Mouse (Mus musculus) forebrain, embryonic 15.5 days (tissue): ENCODE results near the gene Gm6408. TPM values are rescaled to one million over a fixed set of nuclear protein-coding genes. Genes with fewer than 3 reads are reported as not detected.
"Not testable (repeated sequence)": the region's sequence is repeated elsewhere in the genome, so short reads cannot be mapped to it uniquely, and the experiment has no call there.

Source experiments
- ATAC-seq: fragments of 200-750 bp; cut with Nextera tagmentation; replicated peaks from 2 replicates; pipeline ENCODE4 v1.8.0; 2017; ENCODE audit warnings: mild to moderate bottlenecking, moderate TSS enrichment, moderate library complexity
- H3K27ac ChIP-seq: fragments of 300-500 bp; sonication (generic); replicated peaks from 2 replicates; pipeline ENCODE4 v1.5.1; 2015; ENCODE audit warnings: mild to moderate bottlenecking, inconsistent platforms
- H3K27me3 ChIP-seq: fragments of 300-500 bp; sonication (generic); 2 replicates; pipeline ENCODE4 v1.6.1; 2015; ENCODE audit warnings: inconsistent platforms
- H3K36me3 ChIP-seq: fragments of 300-500 bp; sonication (generic); 2 replicates; pipeline ENCODE4 v1.6.1; 2015; ENCODE audit warnings: mild to moderate bottlenecking, inconsistent platforms
- H3K4me1 ChIP-seq: fragments of 300-500 bp; sonication (generic); 2 replicates; pipeline ENCODE4 v1.6.1; 2015; ENCODE audit warnings: inconsistent platforms
- H3K4me2 ChIP-seq: fragments of 300-500 bp; sonication (generic); replicated peaks from 2 replicates; pipeline ENCODE4 v1.6.1; 2015; ENCODE audit warnings: mild to moderate bottlenecking, inconsistent platforms
- H3K4me3 ChIP-seq: fragments of 300-500 bp; sonication (generic); 2 replicates; pipeline ENCODE4 v1.5.1; 2015; ENCODE audit warnings: mild to moderate bottlenecking, inconsistent platforms
- H3K9ac ChIP-seq: fragments of 300-500 bp; sonication (generic); replicated peaks from 2 replicates; pipeline ENCODE4 v1.6.1; 2015; ENCODE audit warnings: mild to moderate bottlenecking, inconsistent platforms
- H3K9me3 ChIP-seq: fragments of 300-500 bp; sonication (generic); 2 replicates; pipeline ENCODE4 v1.6.1; 2016; ENCODE audit warnings: inconsistent platforms
- WGBS: fragments of 180-500 bp; shearing (Covaris S2); methylation state at CpG from one replicate; pipeline ENCODE4 v1.1.7; 2015; ENCODE audit warnings: mixed read lengths; 5-methylcytosine and 5-hydroxymethylcytosine counted together
- polyA plus RNA-seq: library from polyadenylated mRNA; unstranded; fragments of >200 nt; fragmentation: Nextera tagmentation; extraction: Ambion mirVana; gene quantifications from 2 replicates; pipeline ENCODE4 v1.2.1, GENCODE M21; 2015

Gene Gm6408
- polyA plus RNA-seq, result not detected in 2 replicates

- not testable (repeated sequence) for H3K27me3 ChIP-seq, H3K9ac ChIP-seq, H3K9me3 ChIP-seq, H3K27ac ChIP-seq, ATAC-seq, H3K4me2 ChIP-seq, H3K36me3 ChIP-seq, H3K4me1 ChIP-seq, H3K4me3 ChIP-seq
- WGBS, result 96% methylated on average over 3 of the region's 3 CpGs
Observed at GRCm38 (mm10) chr5:146481665-146482064, at the start of gene Gm6408. Gene Gm6408, plus strand, starts transcription at chr5:146481965.

GRCm38 (mm10) chr5:146432476-146432875 lies 49.3 kb upstream of the Gm6408 start:
- Histone ChIP-seq H3K4me1 (no peaks in the 10 kb centered on the region), H3K9me3 (no peaks in the 10 kb centered on the region), H3K27me3 (no peaks in the 10 kb centered on the region), H3K4me3 (no peak overlapping the region), H3K36me3 (no peaks in the 10 kb centered on the region), H3K9ac (no peak overlapping the region), H3K27ac (no peak overlapping the region), H3K4me2 (no peak overlapping the region)
- WGBS, result 95% methylated on average over 6 of the region's 6 CpGs
- ATAC-seq, result no peak

DNA sequence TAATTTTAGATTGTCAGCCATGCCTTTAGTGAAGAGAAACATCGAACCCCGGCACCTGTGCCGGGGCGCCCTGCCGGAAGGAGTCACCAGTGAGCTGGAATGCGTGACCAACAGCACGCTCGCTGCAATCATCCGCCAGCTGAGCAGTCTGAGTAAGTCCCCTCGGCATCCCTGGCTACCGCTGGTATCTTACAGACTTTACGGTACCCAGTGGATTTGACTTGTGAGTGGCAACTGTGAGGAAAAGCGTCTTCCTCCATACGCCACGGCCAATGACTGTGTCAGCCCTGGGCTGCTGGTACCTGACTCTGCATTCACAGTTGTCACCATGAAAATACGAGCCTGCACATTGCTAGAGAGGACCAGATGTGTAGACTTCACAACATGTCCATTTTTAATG lies 46.4 kb upstream of the Gm6408 start:
- WGBS, result 96% methylated on average over 16 of the region's 16 CpGs
- H3K27me3 ChIP-seq, result no peaks in the 10 kb centered on the region
- H3K4me3 ChIP-seq, result no peak overlapping the region
- peaks cover 6% of the 10 kb centered on the region; the same call in 1 of the 2 replicates for H3K36me3 ChIP-seq
- H3K27ac ChIP-seq, result no peak overlapping the region
- no peak overlapping the region for H3K9ac ChIP-seq
- no peaks in the 10 kb centered on the region for H3K9me3 ChIP-seq
- no peak for ATAC-seq
- no peaks in the 10 kb centered on the region for H3K4me1 ChIP-seq
- H3K4me2 ChIP-seq, result no peak overlapping the region

DNA sequence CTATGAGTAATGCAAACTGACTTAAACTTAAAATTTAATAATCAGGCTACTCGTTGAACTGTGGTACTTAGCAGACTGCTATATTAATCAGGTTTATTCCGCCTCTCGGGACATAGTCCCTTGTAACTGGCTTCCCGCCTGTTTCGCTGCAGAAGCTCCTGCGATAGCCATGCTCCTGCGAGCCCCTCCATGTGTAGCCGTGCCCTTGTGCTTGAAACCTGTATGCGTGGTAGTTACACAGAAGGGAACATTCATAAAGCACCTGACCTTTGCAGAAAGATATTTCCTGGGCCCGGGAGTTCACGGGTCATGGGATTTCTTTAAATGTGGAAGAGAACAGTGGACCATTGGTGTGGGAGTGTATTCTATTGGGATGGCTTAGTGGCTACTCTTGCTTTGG lies 45.0 kb upstream of the Gm6408 start:
- H3K4me1 ChIP-seq, result no peaks in the 10 kb centered on the region
- 98% methylated on average over 11 of the region's 11 CpGs for WGBS
- H3K9me3 ChIP-seq, result no peaks in the 10 kb centered on the region
- H3K4me3 ChIP-seq, result no peak overlapping the region
- H3K4me2 ChIP-seq, result no peak overlapping the region
- peaks cover 6% of the 10 kb centered on the region; the same call in 1 of the 2 replicates for H3K36me3 ChIP-seq
- no peak for ATAC-seq
- H3K9ac ChIP-seq, result no peak overlapping the region
- H3K27me3 ChIP-seq, result no peaks in the 10 kb centered on the region
- H3K27ac ChIP-seq, result no peak overlapping the region

GRCm38 (mm10) chr5:146439152-146439781 lies 42.5 kb upstream of the Gm6408 start:
- H3K4me2 ChIP-seq, result no peak overlapping the region
- WGBS, result 88% methylated on average over 7 of the region's 7 CpGs
- H3K9ac ChIP-seq, result no peak overlapping the region
- no peaks in the 10 kb centered on the region for H3K27me3 ChIP-seq
- peaks cover 6% of the 10 kb centered on the region; the same call in 1 of the 2 replicates for H3K36me3 ChIP-seq
- H3K9me3 ChIP-seq, result no peaks in the 10 kb centered on the region
- H3K4me3 ChIP-seq, result no peak overlapping the region
- no peak for ATAC-seq
- H3K4me1 ChIP-seq, result no peaks in the 10 kb centered on the region
- H3K27ac ChIP-seq, result no peak overlapping the region

DNA sequence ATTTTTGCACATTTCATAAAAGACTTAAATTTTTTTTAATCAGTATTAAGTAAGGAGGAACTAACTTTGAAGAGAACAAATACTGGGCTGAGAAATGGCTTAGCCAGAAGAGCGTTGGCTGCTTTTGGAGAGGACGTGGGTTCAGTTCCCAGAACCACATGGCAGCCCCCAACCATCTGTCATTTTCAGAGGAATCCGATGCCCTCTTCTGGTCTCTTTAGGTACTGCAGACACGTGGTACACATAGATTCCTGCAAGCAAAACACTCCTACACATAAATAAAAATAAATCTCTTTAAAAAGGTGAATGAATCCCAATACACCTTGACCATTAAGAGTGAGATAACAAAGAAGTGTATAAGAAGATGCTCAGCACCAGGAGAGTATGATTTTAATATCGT lies 41.5 kb upstream of the Gm6408 start:
- Histone ChIP-seq H3K9me3 (no peaks in the 10 kb centered on the region), H3K4me2 (no peak overlapping the region), H3K4me1 (no peaks in the 10 kb centered on the region), H3K36me3 (peaks cover 6% of the 10 kb centered on the region; the same call in 1 of the 2 replicates), H3K9ac (no peak overlapping the region), H3K27ac (no peak overlapping the region), H3K27me3 (no peaks in the 10 kb centered on the region), H3K4me3 (no peak overlapping the region)
- ATAC-seq, result no peak
- WGBS, result 93% methylated on average over 5 of the region's 5 CpGs

GRCm38 (mm10) chr5:146442767-146443166 lies 39.0 kb upstream of the Gm6408 start:
- Histone ChIP-seq H3K4me2 (no peak overlapping the region), H3K4me1 (no peaks in the 10 kb centered on the region), H3K9ac (no peak overlapping the region), H3K36me3 (peaks cover 6% of the 10 kb centered on the region; the same call in 1 of the 2 replicates), H3K4me3 (no peak overlapping the region), H3K27ac (no peak overlapping the region), H3K9me3 (no peaks in the 10 kb centered on the region), H3K27me3 (no peaks in the 10 kb centered on the region)
- ATAC-seq, result no peak
- WGBS, result 90% methylated on average over 2 of the region's 2 CpGs

DNA sequence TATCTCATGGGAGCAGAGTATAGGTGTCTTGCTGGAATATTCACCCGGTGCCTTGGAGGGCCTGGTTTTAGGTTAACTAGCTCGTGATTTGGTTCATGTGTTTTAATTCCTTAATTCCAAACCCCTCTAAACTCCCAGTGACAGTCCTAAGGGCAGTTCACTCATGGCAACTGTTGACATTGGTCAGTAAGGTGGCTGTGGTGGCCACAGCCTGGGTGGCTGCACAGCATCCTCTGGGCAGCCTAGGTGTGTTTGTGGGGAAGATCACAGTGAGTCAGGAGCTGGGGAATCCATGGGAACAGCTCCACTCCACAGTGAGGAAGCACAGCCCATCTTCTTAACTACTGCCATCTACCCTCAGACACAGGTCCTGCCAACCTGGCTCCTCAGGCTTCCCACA lies 35.1 kb upstream of the Gm6408 start:
- H3K4me2 ChIP-seq, result no peak overlapping the region
- H3K4me3 ChIP-seq, result no peak overlapping the region
- WGBS, result 86% methylated on average over 2 of the region's 2 CpGs
- H3K9me3 ChIP-seq, result no peaks in the 10 kb centered on the region
- no peak overlapping the region for H3K27ac ChIP-seq
- no peaks in the 10 kb centered on the region for H3K36me3 ChIP-seq
- no peak for ATAC-seq
- H3K4me1 ChIP-seq, result no peaks in the 10 kb centered on the region
- H3K27me3 ChIP-seq, result no peaks in the 10 kb centered on the region
- H3K9ac ChIP-seq, result no peak overlapping the region

DNA sequence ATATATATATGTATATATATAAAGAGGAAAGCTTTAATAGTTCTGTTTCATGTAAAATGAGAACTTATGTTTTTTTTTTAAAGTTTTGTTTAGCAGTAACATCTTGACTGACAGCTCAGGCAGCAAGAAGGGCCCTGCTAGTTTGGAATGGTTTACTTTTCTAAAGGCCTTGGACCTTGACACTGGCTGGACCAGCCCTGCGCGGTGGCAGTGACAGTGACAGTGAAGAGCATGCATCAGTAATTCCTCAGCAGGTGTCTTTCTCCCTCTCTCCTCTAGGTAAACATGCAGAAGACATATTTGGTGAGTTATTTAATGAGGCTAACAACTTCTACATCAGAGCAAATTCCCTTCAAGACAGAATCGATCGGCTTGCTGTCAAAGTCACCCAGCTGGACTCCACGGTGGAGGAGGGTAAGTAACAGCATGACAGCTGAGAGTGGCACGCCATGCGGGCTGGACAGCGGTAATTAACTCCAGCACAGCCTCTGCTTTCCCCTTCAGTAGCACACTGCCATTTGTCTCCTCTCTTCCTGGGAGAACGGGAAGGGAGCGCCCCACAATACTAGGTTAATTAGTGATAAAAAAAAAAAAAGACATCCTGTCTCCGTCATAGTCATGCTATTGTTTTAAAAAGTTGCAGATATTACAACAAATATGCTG lies 30.0 kb upstream of the Gm6408 start:
- Histone ChIP-seq H3K27ac (no peak overlapping the region), H3K36me3 (peaks cover 13% of the 10 kb centered on the region), H3K4me1 (no peaks in the 10 kb centered on the region), H3K9ac (no peak overlapping the region), H3K4me2 (no peak overlapping the region), H3K27me3 (no peaks in the 10 kb centered on the region), H3K9me3 (no peaks in the 10 kb centered on the region), H3K4me3 (no peak overlapping the region)
- 67% methylated on average over 11 of the region's 11 CpGs for WGBS
- ATAC-seq, result no peak

GRCm38 (mm10) chr5:146453556-146453955 lies 28.2 kb upstream of the Gm6408 start:
- no peak for ATAC-seq
- Histone ChIP-seq H3K27me3 (no peaks in the 10 kb centered on the region), H3K9me3 (no peaks in the 10 kb centered on the region), H3K4me1 (no peaks in the 10 kb centered on the region), H3K4me2 (no peak overlapping the region), H3K36me3 (peaks cover 14% of the 10 kb centered on the region), H3K4me3 (no peak overlapping the region), H3K27ac (no peak overlapping the region), H3K9ac (no peak overlapping the region)
- 93% methylated on average over 6 of the region's 6 CpGs for WGBS

GRCm38 (mm10) chr5:146461612-146462011 lies 20.2 kb upstream of the Gm6408 start:
- H3K4me2 ChIP-seq, result no peak overlapping the region
- WGBS, result 90% methylated on average over 8 of the region's 8 CpGs

GRCm38 (mm10) chr5:146466663-146467062 lies 15.1 kb upstream of the Gm6408 start:
- H3K36me3 ChIP-seq, result no peaks in the 10 kb centered on the region

More at GRCm38 (mm10) chr5:146461612-146462011, 20.2 kb upstream of the Gm6408 start:
- ATAC-seq, result no peak
- peaks cover 4% of the 10 kb centered on the region; the same call in 1 of the 2 replicates for H3K36me3 ChIP-seq
- H3K9ac ChIP-seq, result no peak overlapping the region
- H3K9me3 ChIP-seq, result no peaks in the 10 kb centered on the region
- no peak overlapping the region for H3K27ac ChIP-seq
- no peak overlapping the region for H3K4me3 ChIP-seq
- no peaks in the 10 kb centered on the region for H3K27me3 ChIP-seq
- H3K4me1 ChIP-seq, result no peaks in the 10 kb centered on the region

More at GRCm38 (mm10) chr5:146466663-146467062, 15.1 kb upstream of the Gm6408 start:
- H3K9ac ChIP-seq, result no peak overlapping the region
- no peak overlapping the region for H3K4me3 ChIP-seq
- H3K4me1 ChIP-seq, result no peaks in the 10 kb centered on the region
- H3K27me3 ChIP-seq, result no peaks in the 10 kb centered on the region
- 94% methylated on average over 19 of the region's 19 CpGs for WGBS
- no peak overlapping the region for H3K27ac ChIP-seq
- H3K9me3 ChIP-seq, result no peaks in the 10 kb centered on the region
- H3K4me2 ChIP-seq, result no peak overlapping the region
- no peak for ATAC-seq
